Mouse (Mus musculus) megakaryocyte-erythroid progenitor cell, adult 5 weeks (primary cell): Measurements from ENCODE around the gene Skida1. TPM values are rescaled to one million over a fixed set of nuclear protein-coding genes. Genes with fewer than 3 reads are reported as not detected.

ENCODE experiments used
- polyA plus RNA-seq: library from polyadenylated mRNA; stranded (reverse); fragments of >175 nt; gene quantifications from 2 replicates; pipeline ENCODE4 v1.2.3, GENCODE M21; 2012

Skida1 gene
- polyA plus RNA-seq: 0.09 and 0.11 TPM in 2 replicates

DNA sequence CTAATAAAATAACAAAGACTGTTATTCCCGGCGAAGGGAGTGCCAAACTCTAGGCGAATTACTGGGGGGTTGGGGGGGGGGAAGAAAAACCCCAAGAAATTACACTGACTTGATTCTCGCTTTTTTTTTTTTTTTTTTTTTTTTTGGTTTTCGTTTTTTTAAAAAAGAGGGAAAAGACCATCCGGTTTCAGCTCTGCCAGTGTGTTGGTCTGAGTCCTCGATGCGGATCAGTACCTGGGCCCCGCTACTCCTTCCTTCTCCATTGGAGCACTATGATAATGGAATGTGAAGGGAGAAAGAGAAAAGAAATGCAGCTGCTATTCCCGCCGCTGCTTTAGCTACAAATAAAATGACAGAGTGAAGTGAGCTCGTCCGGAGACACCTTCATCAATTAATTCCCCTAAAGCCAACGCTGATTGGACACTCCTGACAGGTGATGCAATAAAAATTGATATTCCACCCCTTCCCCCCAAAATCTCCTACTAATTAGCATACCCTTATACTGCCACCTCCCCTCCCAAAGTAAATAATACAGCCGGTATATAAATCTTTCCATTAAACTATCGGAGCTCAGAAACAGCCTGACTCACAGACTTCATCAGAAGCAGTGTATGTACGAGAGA is at the start of gene Skida1:
Gene Skida1, minus strand, starts transcription at position 599 of the 623 bp plus-strand sequence.

DNA sequence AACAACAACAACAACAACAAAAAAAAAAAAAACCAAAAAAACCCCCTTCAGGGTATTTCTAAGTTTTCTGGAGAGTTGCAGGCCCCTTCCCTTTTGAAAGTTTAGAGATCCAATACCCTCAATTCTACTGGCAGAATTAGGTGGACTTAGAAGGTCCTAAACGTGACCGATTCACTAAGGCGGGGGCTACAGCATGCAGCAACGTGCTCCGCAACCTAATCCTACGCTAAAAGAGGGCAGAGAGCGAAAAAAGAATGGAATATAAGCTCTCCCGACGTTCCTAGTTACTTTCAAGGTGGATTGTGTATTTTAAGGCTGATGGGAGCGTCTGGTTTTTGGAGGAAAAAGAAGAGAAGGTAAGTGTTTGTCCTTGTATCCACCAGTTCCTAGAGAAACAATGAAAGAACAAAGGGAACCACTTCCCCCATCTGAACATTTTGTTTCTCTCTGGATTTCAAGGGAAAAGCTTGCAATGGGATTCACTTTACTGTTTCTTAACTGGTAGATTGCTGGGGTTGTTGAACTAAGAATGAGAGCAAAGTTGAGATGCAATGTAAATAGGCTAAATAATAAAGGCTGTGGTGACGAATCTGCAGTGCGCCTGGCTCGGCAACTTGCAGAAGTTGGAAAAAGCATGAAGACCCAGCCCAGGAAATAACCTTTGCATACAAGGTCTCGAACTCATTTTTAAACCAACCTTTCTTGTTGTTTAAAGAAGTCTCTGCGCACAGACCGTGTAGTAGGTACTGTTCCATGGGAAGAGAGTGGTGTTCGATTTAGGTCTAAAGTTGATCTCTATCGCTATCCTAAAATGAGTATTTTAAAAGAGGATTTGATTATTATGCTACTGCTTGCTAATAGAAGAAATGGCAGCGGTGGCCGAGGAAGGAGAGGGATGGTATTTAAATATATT is 6.4 kb upstream of the Skida1 start, which contains the start of gene Mllt10:
Gene Mllt10, plus strand, starts transcription at position 222 of the 913 bp plus-strand sequence.

DNA sequence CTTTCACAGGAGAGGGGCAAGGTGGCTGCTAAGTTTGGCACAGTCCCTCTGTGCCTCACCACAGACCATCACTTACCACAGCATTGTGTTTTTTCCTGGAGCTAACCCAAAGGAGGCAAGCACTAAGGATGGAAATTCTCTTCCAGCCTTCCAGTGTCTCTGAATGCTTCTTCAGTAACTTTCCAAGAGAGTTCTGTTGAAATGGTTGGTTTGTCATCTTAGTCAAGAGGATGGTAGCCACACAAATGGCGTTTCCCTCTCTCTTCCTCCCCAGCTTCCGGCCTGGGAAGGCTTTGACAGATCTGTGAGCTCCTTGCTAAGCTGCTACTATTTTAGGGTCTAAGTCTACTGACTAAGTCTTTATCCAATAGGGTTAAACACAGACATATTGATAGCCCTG is 11.4 kb downstream of the Skida1 start, which contains the start of gene A930004D18Rik:
Gene A930004D18Rik, minus strand, starts transcription at position 247 of the 400 bp plus-strand sequence.

DNA sequence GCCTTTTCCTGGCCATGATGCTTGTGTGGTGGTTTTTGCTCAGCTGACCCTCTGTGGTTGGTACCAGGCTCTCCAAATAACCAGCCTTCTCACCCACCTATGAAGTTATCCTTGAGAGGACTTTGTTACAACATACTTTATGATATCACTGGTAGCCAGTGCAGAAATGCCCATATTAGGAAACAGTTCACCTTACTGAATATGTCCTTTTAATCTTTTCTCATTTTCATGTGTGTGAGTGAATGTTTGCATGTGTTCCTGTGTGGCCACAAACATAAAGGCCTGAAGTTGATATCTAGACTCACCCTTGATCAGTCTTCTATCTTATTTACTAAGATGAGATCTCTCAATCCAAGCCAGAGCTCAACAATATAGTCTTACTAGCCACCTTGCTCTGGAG is 52.0 kb downstream of the Skida1 start, which contains the start of gene H2al2a:
Gene H2al2a, minus strand, starts transcription at position 101 of the 400 bp plus-strand sequence.

Other genes with a start within 250 kb of the Skida1 start
- gene H2al2a, start 52.1 kb downstream of the Skida1 start, polyA plus RNA-seq: not detected in 2 replicates
- 0.05 and 0.11 TPM in 2 replicates for gene A930004D18Rik, start 11.3 kb downstream of the Skida1 start, polyA plus RNA-seq
- gene Mllt10, start 6.2 kb upstream of the Skida1 start, polyA plus RNA-seq: 18.1 and 26.0 TPM in 2 replicates